Mouse (Mus musculus): ENCODE results near the gene Ubxn1.

DNA sequence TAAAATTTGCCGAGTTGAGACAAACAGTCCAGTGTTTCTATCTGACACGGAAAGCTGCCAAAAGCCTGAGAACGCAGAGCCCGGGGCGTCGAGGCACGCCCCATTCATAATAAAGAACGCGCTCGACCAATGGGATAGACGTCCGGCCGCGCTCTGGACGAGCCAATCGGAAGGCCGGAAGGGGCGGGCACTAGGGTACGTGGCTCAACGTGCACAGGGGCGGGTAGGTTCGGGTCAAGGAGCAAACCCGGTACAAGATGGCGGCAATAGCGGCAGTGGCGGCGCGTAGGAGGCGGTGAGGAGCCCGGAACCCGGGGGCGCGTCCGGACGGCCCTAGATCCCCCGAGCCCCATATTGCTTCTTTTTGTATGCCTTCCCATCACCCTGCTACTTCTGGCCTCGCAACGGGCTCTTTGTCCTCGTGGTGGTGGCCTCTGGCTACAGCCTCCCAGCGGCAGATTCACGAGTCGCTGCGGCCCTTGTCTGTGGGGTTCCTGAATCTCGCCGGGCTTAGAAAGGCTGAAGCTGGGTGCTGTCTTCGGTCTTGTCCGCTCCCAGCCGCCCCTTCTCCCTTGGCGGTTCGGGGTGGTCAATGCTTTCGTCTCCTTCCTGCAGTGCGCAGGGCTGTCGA, 26.7 kb downstream of the Ubxn1 start, which contains the start of gene Ganab:
- TF ChIP-seq CTCF (IDR thresholded peaks at IDR 0.05; ENCODE audit: extremely low read depth, insufficient read depth, insufficient read length, insufficient replicate concordance) (no peak), POLR2A (IDR thresholded peaks at IDR 0.05; ENCODE audit: low read depth, low read length) (peak; percentile 76)
